Mouse (Mus musculus): ENCODE results near the gene Zzz3.
A peak's percentile ranks its signal among the peaks of the same experiment; 100 is the strongest.

The Zzz3 gene

GRCm38 (mm10) chr3:152466849-152467248 is 71.6 kb downstream of the Zzz3 start:
- DNase-seq (ENCODE audit: inconsistent ontology term), result no peak

- no peak for DNase-seq (ENCODE audit: inconsistent ontology term)
These were observed 72.0 kb downstream of the Zzz3 start for GRCm38 (mm10) chr3:152467312-152467711.

- DNase-seq (ENCODE audit: inconsistent ontology term), result no peak
These were observed 72.8 kb downstream of the Zzz3 start for GRCm38 (mm10) chr3:152468032-152468431.

- DNase-seq (ENCODE audit: inconsistent ontology term), result no peak
These were observed 73.3 kb downstream of the Zzz3 start for GRCm38 (mm10) chr3:152468569-152469041.

GRCm38 (mm10) chr3:152469423-152470200 is 74.3 kb downstream of the Zzz3 start:
- DNase-seq (ENCODE audit: inconsistent ontology term), result peak; percentile 65

- DNase-seq (ENCODE audit: inconsistent ontology term), result no peak
These were observed 75.1 kb downstream of the Zzz3 start for GRCm38 (mm10) chr3:152470347-152470746.

DNA sequence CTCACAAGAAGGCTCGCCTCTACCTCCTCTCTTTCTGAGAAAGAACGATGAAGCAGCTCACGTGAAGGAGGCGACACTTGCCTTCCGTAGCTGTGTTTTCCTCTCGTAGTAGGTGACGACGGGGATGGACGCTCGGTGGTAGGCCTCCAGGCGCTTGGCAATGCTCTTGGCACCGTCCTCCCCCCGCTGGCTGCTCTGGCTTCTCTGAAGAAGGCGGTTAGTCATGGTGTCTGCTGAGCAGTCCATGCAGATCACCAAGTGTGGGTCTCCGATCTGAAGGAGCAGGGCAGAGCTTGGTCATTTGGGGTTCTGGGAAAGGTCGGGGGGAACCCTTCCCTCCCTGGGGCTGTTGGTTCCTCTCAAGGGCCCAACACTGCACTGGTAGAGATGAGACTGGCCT is 77.4 kb downstream of the Zzz3 start:
- DNase-seq (ENCODE audit: inconsistent ontology term), result no peak

- DNase-seq (ENCODE audit: inconsistent ontology term), result no peak
These were observed 79.5 kb downstream of the Zzz3 start for GRCm38 (mm10) chr3:152474582-152475277.

- DNase-seq (ENCODE audit: inconsistent ontology term), result no peak
These were observed 80.0 kb downstream of the Zzz3 start for GRCm38 (mm10) chr3:152475278-152475669.

- no peak for DNase-seq (ENCODE audit: inconsistent ontology term)
These were observed 80.6 kb downstream of the Zzz3 start for GRCm38 (mm10) chr3:152475894-152476293.

GRCm38 (mm10) chr3:152477796-152478527 is 82.7 kb downstream of the Zzz3 start:
- DNase-seq (ENCODE audit: inconsistent ontology term), result peak; percentile 78

DNA sequence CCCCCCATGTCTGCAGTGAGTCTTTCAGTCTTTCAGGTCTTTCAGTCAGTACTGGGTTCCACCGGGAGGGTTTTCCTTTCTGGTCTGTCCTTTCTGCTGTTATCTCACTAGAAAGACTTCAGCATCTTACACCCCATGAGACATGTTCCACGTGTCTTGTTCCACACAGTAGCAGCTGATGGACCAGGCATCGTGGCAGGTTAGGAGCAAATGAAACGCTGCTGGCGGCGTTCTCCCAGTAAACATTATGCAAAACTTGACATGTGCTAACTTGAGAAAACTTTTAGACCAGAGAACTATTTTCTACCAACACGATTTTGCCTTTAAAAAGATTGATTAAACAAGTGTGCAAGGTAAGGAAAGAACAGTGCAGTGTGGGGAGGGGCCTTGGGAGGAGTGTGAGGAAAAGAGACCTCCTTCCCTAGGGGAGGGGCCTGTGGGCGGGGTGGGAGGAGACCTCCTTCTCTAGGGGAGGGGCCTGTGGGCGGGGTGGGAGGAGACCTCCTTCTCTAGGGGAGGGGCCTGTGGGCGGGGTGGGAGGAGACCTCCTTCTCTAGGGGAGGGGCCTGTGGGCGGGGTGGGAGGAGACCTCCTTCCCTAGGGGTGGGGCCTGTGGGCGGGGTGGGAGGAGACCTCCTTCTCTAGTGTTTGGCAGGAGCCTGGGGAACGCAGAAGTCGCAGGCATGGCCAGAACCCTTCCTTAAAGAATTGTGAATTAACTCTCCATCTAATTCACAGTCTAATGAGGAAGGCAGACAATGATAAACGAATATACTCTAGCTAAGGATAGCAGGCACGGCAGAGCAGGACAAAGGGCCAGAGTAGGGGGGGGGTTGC is 83.5 kb downstream of the Zzz3 start:
- peak; percentile 89 for DNase-seq (ENCODE audit: inconsistent ontology term)

- DNase-seq (ENCODE audit: inconsistent ontology term), result no peak
These were observed 85.1 kb downstream of the Zzz3 start for GRCm38 (mm10) chr3:152480336-152480735.

GRCm38 (mm10) chr3:152482182-152482581 is 86.9 kb downstream of the Zzz3 start:
- no peak for DNase-seq (ENCODE audit: inconsistent ontology term)

- no peak for DNase-seq (ENCODE audit: inconsistent ontology term)
These were observed 88.5 kb downstream of the Zzz3 start for GRCm38 (mm10) chr3:152483800-152484199.

DNA sequence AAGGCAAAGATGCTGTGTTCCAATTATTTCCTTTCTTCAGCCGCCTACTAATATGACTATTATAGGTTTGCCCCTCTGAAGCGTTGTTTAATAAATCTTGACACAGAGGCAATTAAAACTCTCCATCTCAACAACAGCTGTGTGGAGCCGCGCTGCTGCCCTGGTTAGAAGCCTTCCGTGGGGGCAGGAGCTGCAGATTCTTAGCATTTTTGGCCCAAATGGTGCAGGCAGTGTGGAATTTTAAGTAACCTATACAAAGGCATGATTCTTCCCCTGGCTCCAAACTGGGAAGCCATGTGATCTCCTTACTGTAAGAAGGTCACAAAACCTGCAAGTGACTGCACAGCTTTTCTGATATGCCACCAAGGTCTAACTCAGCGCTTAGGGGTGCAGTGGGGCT is 88.9 kb downstream of the Zzz3 start:
- DNase-seq (ENCODE audit: inconsistent ontology term), result peak; percentile 95

GRCm38 (mm10) chr3:152488964-152489363 is 93.7 kb downstream of the Zzz3 start:
- peak; percentile 14 for DNase-seq (ENCODE audit: inconsistent ontology term)

GRCm38 (mm10) chr3:152490423-152490822 is 95.2 kb downstream of the Zzz3 start:
- DNase-seq (ENCODE audit: inconsistent ontology term), result peak; percentile 25

DNA sequence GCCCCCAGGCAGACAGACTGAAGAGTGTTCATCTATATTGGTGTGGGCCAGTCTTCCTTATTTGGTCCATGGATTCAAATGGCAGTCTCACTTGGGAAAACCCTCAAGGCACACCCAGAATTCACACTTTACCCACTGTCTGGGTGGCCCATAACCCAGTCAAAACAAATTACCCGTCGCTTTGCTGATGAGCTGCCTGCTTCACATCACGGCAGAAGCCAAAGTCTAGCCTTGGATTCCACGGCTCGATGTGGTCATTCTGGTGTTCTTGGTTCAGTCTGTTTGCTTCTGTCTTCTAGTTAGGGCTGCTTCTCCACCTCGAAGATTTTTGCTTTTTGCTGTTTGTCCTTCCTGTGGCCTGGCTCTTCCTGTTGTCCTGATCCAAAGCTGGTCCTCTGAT is 97.0 kb downstream of the Zzz3 start:
- DNase-seq (ENCODE audit: inconsistent ontology term), result no peak

GRCm38 (mm10) chr3:152493813-152494212 is 98.5 kb downstream of the Zzz3 start:
- no peak for DNase-seq (ENCODE audit: inconsistent ontology term)

GRCm38 (mm10) chr3:152494667-152495360 is 99.5 kb downstream of the Zzz3 start:
- DNase-seq (ENCODE audit: inconsistent ontology term), result peak; percentile 55

All from Muller cell, postnatal 12 days (primary cell).